8 mouse cellular contexts compared by ENCODE assay signal in the genomic region with DNA sequence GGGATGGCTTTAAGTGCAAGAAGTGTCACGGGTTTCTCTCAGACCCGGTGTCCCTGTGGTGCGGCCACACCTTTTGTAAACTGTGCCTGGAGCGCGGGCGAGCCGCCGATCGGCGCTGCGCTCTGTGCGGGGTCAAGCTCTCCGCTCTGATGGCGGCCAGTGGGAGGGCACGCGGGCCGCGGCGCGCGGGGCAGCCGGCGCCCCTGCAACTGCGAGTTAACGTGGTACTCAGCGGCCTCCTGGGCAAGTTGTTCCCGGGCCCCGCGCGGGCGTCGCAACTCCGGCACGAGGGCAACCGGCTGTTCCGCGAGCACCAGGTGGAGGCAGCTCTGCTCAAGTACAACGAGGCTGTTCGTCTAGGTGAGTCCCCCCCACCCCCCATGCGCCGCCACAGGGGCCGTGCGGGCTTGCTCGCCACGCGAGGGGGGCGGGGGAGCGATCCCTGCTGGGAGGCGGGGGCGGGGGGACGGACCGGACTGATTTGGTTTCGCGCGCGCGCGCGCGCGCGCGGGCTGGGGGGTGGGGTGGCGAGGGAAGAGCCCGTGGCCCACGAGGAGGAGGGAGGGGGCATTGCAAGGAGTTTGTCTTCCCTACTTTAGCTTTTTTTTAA. TPM values are rescaled to one million over a fixed set of nuclear protein-coding genes. Genes with fewer than 3 reads are reported as not detected.
DNase-seq lines count a peak whose midpoint lies in the region; ATAC-seq and TF ChIP-seq lines count a peak whose summit lies in the region.

No protein-coding gene starts in this region.

- peaks cover 14% of the 10 kb centered on the region for H3K27me3 ChIP-seq in embryonic facial prominence, embryonic 15.5 days
- peaks cover 29% of the 10 kb centered on the region for H3K27me3 ChIP-seq in hindbrain, embryonic 13.5 days
- peaks cover 16% of the 10 kb centered on the region; the same call in 1 of the 2 replicates for H3K27me3 ChIP-seq in limb, embryonic 14.5 days (ENCODE audit: control insufficient read depth, insufficient read depth, low read length)
- no peaks in the 10 kb centered on the region; the same call in 1 of the 2 replicates for H3K27me3 ChIP-seq in midbrain, embryonic 16.5 days (ENCODE audit: control insufficient read depth, insufficient read depth, low read depth, low read length)

- H3K4me3 ChIP-seq in lung, adult 2 months (replicated peaks; ENCODE audit: extremely low read depth, low read depth, low read length), result peak overlapping the region; percentile 70
- H3K4me3 ChIP-seq in embryonic facial prominence, embryonic 15.5 days (replicated peaks), result peak overlapping the region; percentile 47
- H3K4me3 ChIP-seq in hindbrain, embryonic 13.5 days, result peak overlapping the region; percentile 45
- H3K4me3 ChIP-seq in limb, embryonic 14.5 days (replicated peaks; ENCODE audit: low read length), result peak overlapping the region; percentile 42
- peak overlapping the region; percentile 47 for H3K4me3 ChIP-seq in midbrain, embryonic 16.5 days (ENCODE audit: low read depth, low read length)

- no peak overlapping the region for H3K27ac ChIP-seq in embryonic facial prominence, embryonic 15.5 days (replicated peaks)
- H3K27ac ChIP-seq in hindbrain, embryonic 13.5 days, result no peak overlapping the region
- H3K27ac ChIP-seq in limb, embryonic 14.5 days (replicated peaks; ENCODE audit: low read depth, low read length), result no peak overlapping the region
- no peak overlapping the region for H3K27ac ChIP-seq in midbrain, embryonic 16.5 days (ENCODE audit: low read length)

- no peak for ATAC-seq in embryonic facial prominence, embryonic 15.5 days (ENCODE audit: insufficient number of reproducible peaks, low FRiP score, low TSS enrichment, low read depth)
- ATAC-seq in hindbrain, embryonic 13.5 days (ENCODE audit: low FRiP score), result 0 out of 2 replicates have a peak, but pooled peaks have one; percentile 14
- no peak for ATAC-seq in limb, embryonic 14.5 days (ENCODE audit: low FRiP score, low read depth)
- peak; percentile 61; the same call in 1 of the 2 replicates for ATAC-seq in midbrain, embryonic 16.5 days

- peak; percentile 33 for DNase-seq in lung, adult 2 months
- no peak for DNase-seq in lung, postnatal 25 days (ENCODE audit: low spot score)
- peak; percentile 19 for DNase-seq in adrenal gland, postnatal 25 days
- no peak for DNase-seq in limb, embryonic 14.5 days (ENCODE audit: low spot score)
- DNase-seq in spleen, postnatal 4 days (ENCODE audit: low spot score in 2 of 2), result no peak

- TF ChIP-seq CTCF in lung, adult 2 months (IDR thresholded peaks at IDR 0.05; ENCODE audit: insufficient read depth, low read length), result no peak

- no peak for TF ChIP-seq POLR2A in lung, adult 2 months (IDR thresholded peaks at IDR 0.05; ENCODE audit: borderline replicate concordance, extremely low read depth, low read depth, low read length)
- no peak for TF ChIP-seq POLR2A in limb, embryonic 14.5 days (IDR thresholded peaks at IDR 0.05; ENCODE audit: borderline replicate concordance, extremely low read depth, insufficient read depth, insufficient read length)

- no peaks in the 10 kb centered on the region for H3K36me3 ChIP-seq in embryonic facial prominence, embryonic 15.5 days
- no peaks in the 10 kb centered on the region for H3K36me3 ChIP-seq in hindbrain, embryonic 13.5 days
- H3K36me3 ChIP-seq in limb, embryonic 14.5 days (ENCODE audit: control insufficient read depth, insufficient read depth, low read length), result no peaks in the 10 kb centered on the region
- no peaks in the 10 kb centered on the region for H3K36me3 ChIP-seq in midbrain, embryonic 16.5 days (ENCODE audit: control insufficient read depth, insufficient read depth, low read length)

- no peak overlapping the region for H3K9ac ChIP-seq in embryonic facial prominence, embryonic 15.5 days
- H3K9ac ChIP-seq in hindbrain, embryonic 13.5 days, result peak overlapping the region; percentile 49; the same call in 1 of the 2 replicates
- peak overlapping the region; percentile 36; the same call in 1 of the 2 replicates for H3K9ac ChIP-seq in limb, embryonic 14.5 days (ENCODE audit: low read depth, low read length, severe bottlenecking)
- H3K9ac ChIP-seq in midbrain, embryonic 16.5 days (ENCODE audit: low read depth, low read length), result peak overlapping the region; percentile 11; the same call in 1 of the 2 replicates

- peaks cover 3% of the 10 kb centered on the region for H3K4me1 ChIP-seq in lung, adult 2 months (ENCODE audit: control insufficient read depth, insufficient read depth, low read length)
- H3K4me1 ChIP-seq in embryonic facial prominence, embryonic 15.5 days, result no peaks in the 10 kb centered on the region
- H3K4me1 ChIP-seq in hindbrain, embryonic 13.5 days (replicated peaks), result 0 out of 2 replicates have a peak, but pooled peaks cover 8% of the 10 kb centered on the region
- H3K4me1 ChIP-seq in limb, embryonic 14.5 days (ENCODE audit: control insufficient read depth, insufficient read depth, low read length), result no peaks in the 10 kb centered on the region
- peaks cover 6% of the 10 kb centered on the region for H3K4me1 ChIP-seq in midbrain, embryonic 16.5 days (ENCODE audit: control insufficient read depth, insufficient read depth, low read length)

- H3K9me3 ChIP-seq in embryonic facial prominence, embryonic 15.5 days (replicated peaks), result no peaks in the 10 kb centered on the region
- no peaks in the 10 kb centered on the region for H3K9me3 ChIP-seq in hindbrain, embryonic 13.5 days
- H3K9me3 ChIP-seq in limb, embryonic 14.5 days (ENCODE audit: control insufficient read depth, low read length), result no peaks in the 10 kb centered on the region
- H3K9me3 ChIP-seq in midbrain, embryonic 16.5 days (replicated peaks; ENCODE audit: control insufficient read depth, low read length, poor library complexity, severe bottlenecking), result no peaks in the 10 kb centered on the region

- 31% methylated on average over 66 of the region's 66 CpGs for WGBS in lung, adult 2 months
- WGBS in embryonic facial prominence, embryonic 15.5 days, result 10% methylated on average over 22 of the region's 66 CpGs
- 20% methylated on average over 49 of the region's 66 CpGs for WGBS in hindbrain, embryonic 13.5 days
- WGBS in limb, embryonic 14.5 days, result 29% methylated on average over 21 of the region's 66 CpGs
- 13% methylated on average over 31 of the region's 66 CpGs for WGBS in midbrain, embryonic 16.5 days

- peak overlapping the region; percentile 79 for H3K4me2 ChIP-seq in embryonic facial prominence, embryonic 15.5 days (replicated peaks)
- H3K4me2 ChIP-seq in hindbrain, embryonic 13.5 days, result peak overlapping the region; percentile 80
- peak overlapping the region; percentile 77 for H3K4me2 ChIP-seq in limb, embryonic 14.5 days (replicated peaks; ENCODE audit: low read depth, low read length, severe bottlenecking)
- peak overlapping the region; percentile 89 for H3K4me2 ChIP-seq in midbrain, embryonic 16.5 days (ENCODE audit: low read length)

RNA-seq across cellular contexts. Expression of gene Lonrf3, which starts 1.0 kb away (rescaled TPM):
- 2.9 and 3.7 TPM in 2 replicates for polyA plus RNA-seq in lung, adult 2 months (2012; rRNA removed)
- 4.3 and 7.6 TPM in 2 replicates for total RNA-seq in adrenal gland, postnatal 25 days (2021)
- 0.71 and 0.72 TPM in 2 replicates for polyA plus RNA-seq in embryonic facial prominence, embryonic 15.5 days (2015; fragmentation: Nextera tagmentation; extraction: Ambion mirVana)
- 0.26 and 0.51 TPM in 2 replicates for polyA plus RNA-seq in hindbrain, embryonic 13.5 days (2015; fragmentation: Nextera tagmentation; extraction: Ambion mirVana)
- 0.59 and 0.74 TPM in 2 replicates for polyA plus RNA-seq in limb, embryonic 14.5 days (2012; rRNA removed)
- 0.32 and 0.78 TPM in 2 replicates for polyA plus RNA-seq in limb, embryonic 14.5 days (2014; fragmentation: Nextera tagmentation; extraction: Ambion mirVana)
- 0.34 and 0.41 TPM in 2 replicates for polyA plus RNA-seq in midbrain, embryonic 16.5 days (2015; fragmentation: Nextera tagmentation; extraction: Ambion mirVana)

Comparison
In these comparisons a context has a peak if more than half of its experiments do, and no peak if none do; other contexts are left out.
1. DNase-seq: peak in lung, adult 2 months (single experiment) and adrenal gland, postnatal 25 days (single experiment); none in lung, postnatal 25 days (single experiment), limb, embryonic 14.5 days (single experiment) and spleen, postnatal 4 days (0 of 2).
2. ATAC-seq: peak in hindbrain, embryonic 13.5 days (single experiment) and midbrain, embryonic 16.5 days (single experiment); none in embryonic facial prominence, embryonic 15.5 days (single experiment) and limb, embryonic 14.5 days (single experiment).
3. Peak in every context shown above with its lines, with median percentiles within 50 percentile points of each other: H3K4me3 ChIP-seq and H3K4me2 ChIP-seq.